Mouse (Mus musculus): ENCODE data around the gene Bcl11b.

GRCm38 (mm10) chr12:107889841-107890240 is 113.6 kb downstream of the Bcl11b start:
- no peak for TF ChIP-seq POLR2A (IDR thresholded peaks at IDR 0.05; ENCODE audit: low read depth, low read length)
- no peak for TF ChIP-seq CTCF (IDR thresholded peaks at IDR 0.05; ENCODE audit: extremely low read depth, insufficient read length, insufficient replicate concordance, low read depth, low read length)

Measured in small intestine, adult 2 months (tissue).